Mouse (Mus musculus) urinary bladder, postnatal 25 days (tissue): Measurements from ENCODE around the gene Golph3l.
"Not testable (repeated sequence)": the region's sequence is repeated elsewhere in the genome, so short reads cannot be mapped to it uniquely, and the experiment has no call there.

Experiments
- DNase-seq: peaks from one replicate; pipeline ENCODE4 v3.0.0; 2022; ENCODE audit warnings: low spot score

The Golph3l gene

DNA sequence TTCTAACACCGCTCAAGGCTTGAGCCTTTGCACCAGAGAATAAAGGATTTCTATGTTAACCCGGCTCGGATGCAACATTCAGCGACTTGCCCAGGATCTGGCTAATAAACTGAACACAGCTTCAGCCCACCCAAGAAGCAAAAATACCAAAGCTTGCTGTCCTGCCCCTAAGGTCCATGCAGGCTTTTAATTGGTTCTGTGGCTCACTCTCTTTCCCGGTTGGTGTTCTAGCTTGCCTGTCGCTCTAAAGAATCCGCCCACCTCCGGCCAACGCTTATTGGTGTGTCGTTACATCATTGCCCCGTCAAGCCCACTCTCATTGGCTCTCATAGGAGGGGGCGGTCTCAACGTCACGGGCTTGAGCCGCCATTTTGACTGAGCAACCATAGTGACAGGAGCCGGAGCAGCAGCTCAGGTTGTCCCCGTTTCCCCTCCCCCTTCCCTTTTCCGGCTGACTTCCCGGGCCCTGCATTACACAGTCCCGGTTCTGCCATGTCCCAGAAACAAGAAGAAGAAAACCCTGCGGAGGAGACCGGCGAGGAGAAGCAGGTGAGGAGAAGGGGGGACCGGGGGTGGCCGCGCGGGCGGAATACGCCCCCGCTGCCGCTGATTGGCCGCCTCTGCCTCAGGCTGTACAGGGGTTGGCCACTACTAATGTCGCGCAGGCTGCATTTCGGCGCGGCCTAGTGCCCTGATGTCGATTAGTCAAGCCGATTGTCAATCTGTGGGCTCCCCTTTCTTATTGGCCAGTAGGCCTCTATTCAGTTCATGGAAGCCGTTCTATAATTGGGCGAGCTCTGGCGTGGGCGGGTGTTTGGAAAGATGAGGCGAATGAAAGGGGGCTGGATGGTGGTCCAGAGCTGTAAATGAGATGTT is 36.1 kb downstream of the Golph3l start, which contains the start of gene Ensa:
Gene Ensa, plus strand, starts transcription at position 366 of the 876 bp plus-strand sequence.
- peak; percentile 90 for DNase-seq

DNA sequence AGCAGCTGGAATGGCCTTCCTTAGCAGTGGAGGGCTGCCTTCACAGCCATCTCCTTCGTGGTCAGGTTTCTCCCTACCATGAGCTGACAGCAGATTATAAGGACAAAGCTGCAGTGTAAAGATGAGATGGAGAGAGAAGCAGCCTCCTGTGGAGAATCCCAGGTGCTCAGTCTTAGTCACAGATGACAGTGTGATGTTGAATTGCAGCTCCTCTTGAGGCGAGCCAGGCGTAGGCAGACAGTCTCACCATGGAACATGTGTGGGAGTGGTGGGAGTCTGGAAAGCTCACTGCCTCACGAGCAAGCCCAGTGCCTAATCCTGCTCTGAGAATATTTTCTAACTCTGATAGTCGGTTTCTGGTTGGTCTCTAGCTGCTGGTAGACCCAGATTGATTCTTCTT is 39.0 kb downstream of the Golph3l start:
- no peak for DNase-seq

DNA sequence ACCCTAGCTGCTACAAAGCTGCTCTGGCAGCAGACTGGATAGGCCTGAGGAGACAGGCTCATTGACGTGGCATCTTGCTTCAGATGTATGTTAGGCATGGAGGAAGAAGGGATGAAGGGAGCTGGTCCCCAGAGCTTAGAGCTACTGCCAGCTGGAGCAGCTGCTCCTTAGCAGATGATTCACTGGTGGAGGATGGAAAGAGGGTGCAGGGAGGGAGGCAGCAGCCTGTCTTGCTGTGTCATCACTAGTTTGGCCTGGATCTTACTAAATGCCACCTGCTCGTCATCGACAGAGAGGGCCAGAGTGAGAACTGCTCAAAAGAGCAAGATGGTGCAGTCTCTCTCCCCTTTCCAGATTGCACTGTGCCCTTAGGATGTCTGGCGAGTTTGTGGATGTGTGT is 41.0 kb downstream of the Golph3l start:
- DNase-seq = no peak

DNA sequence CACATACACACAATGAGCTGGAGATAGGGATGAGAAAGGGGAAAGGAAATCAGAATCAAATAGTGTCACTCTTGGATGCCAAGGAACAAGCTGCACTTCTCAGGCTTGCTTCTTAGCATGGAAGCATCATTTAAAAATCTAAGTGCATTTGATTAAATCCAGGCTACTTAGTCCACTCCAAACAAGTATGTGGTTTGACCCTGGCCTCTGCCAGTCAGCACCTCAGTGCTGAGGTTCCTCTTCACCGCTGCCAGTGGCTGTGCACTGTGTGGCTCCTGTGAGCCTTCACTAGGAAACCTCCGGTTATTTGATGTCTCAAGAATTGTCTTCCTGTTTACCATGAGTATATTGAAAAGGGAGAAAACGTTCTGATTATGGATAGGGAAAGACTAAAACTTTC is 42.1 kb downstream of the Golph3l start:
- no peak for DNase-seq

DNA sequence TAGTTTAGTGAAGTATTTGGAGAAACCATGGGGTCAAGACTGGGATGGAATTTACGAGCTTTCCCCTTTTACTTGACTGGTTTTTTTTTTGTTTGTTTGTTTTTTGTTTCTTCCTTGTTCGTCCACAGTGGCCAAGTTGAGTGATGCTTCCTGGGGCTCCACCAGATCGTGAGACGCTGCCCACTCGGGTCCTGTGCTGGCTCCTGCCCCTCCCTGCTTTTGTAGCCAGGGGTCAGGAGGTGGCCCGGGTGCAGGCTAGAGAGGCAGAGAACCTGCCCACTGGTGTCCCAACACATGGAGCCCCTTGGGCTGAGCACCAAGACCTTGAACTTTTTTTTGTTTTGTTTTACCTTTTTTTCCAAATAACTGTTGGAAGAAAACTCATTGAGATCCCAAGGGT is 42.6 kb downstream of the Golph3l start:
- no peak for DNase-seq

DNA sequence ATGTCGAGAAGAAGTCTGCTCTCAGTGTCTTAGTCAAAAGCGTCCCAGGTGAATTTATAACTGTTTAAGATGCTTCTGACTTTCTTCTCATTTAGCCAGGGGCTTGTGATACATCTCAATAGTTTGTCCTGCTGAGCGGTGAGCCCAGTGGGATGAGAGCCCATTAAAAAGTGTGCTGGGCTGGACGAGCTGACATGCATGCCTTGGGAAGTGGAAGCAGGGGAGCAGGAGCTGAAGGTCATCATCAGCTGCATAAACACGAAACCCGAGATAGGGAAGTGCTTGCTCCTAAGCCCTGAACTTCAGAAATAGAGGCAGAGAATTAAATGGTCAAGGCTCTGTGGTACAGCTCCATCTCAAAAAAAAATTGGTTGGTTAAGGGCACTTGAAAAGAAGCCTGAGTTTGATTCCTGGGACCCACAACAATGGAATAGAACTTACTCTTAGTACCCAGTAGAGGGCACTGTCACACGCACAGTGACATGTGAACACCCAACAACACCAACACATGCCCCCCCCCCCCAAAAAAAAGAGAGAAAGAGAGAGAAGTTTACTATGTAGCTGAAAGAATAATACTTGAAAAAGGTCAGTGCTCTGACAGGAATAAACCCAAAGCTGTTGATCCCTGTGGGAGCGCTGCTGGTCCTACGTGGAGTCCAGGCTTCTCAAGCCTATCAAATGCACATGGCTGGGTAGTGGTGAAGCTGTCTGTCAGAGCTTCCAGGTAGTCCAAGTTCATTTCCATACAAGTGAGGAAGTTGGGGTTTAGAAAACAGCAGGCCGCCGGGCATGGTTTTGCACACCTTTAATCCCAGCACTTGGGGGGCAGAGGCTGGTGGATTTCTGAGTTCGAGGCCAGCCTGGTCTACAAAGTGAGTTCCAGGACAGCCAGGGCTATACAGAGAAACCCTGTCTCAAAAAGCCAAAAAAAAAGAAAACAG is 44.2 kb downstream of the Golph3l start:
- DNase-seq = no peak

DNA sequence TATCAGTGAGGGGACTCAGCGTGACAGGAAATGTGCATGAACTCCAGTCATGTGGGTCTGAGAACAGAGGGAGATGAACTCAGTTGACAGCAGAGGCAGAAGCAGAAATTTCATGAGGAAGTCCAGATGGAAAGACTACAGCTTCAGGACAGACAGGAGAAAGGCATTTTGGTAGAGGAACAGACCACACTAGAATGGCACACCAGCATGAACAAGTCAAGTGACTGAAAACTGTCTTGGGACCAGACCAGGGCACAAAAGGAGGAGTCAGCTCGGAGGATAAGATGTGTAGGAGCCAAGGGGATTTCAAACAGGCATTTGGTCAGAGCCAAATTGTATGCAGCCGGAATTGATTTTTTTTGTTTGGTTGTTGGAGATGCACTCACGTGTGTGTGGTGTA is 46.9 kb downstream of the Golph3l start:
- no peak for DNase-seq

DNA sequence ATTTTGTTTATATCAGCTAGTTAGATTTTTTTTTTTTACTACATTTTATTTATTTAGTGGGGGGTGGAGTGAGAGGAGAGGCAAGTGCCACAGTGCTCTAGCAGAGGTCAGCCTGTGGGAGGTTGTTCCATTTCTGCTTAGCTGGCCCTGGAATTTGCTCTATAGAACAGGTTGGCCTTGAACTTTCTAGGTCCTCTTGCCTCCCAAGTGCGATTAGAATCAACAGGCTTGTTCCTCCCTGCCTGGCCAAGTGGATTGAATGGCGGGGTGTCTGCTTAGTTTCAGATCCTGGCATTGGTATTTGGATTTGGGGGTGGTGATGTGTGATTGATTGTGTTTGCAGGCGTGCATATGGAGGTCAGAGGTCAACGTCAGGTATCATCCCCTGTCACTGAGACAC is 47.3 kb downstream of the Golph3l start:
- no peak for DNase-seq

DNA sequence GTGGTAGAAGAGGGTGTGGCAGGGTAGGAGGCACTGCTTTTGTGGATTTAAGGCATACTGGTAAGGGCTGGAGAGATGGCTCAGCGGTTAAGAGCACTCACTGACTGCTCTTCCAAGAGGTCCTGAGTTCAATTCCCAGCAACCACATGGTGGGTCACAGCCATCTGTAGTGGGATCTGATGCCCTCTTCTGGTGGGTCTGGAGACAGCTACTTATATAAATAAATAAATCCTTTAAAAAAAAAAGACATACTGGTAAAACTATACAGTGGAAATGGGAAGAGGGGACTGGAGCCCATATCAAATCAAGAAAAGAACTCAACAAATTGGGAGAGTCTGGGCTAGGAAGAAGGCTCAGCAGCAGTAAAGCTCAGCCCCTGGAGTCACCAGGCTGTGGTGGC is 51.0 kb downstream of the Golph3l start:
- no peak for DNase-seq

DNA sequence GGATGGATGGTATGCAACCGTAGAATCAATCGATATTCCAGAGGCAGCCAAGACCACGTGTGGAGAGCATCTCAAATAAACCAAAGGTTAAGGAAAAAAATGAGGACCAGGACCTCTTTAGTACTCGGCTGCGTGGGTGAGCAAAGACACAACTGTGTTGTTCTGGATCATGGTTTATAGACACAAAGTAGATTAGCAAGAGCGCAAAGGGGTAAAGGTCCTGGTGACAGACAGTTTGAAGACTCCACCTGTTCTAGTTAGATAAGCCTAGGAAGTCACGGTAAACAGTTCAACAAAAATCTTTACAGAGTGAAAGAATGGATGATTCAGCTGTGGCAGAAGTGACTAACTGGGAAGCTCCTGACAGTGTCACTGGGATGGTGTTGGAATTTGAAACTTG is 54.4 kb downstream of the Golph3l start:
- DNase-seq = no peak

DNA sequence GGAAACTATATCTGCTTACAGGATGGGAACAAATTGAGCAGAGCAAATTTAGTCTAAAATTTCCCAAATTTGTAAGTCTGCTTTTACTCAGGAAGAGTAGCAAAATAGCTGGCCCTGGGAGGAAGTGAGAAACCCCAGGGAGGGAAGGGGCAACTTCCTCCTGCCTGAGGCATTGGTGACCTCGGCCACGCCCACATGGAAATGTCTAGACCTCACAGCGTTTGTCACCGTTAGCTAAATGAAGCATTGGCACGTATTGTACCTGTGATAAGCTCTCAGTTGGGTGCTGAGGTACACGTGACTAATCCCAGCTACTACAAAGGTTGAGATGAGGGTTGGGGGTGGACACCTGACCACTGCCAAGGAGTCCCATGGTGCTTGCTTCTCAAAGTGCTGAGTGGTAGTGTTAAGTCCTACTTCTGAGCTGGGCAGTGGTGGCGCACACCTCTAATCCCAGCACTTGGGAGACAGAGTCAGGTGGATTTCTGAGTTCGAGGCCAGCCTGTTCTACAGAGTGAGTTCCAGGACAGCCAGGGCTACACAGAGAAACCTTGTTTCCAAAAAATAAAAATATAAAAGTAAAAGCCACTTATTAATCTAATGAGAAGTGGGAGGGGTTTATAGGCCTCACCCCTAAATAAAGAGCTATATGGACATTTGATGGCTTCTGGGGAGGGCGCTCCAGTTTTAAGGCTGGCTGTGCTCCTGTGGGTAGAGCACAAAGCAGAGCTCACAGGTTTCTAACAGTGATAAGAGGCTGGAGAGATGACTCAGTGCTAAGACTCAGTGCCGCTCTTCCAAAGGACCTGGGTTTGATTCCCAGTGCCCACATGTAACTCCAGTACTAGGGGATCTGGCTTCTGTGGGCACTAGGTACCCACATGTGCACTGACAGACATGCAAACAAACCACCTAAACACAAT is 56.8 kb downstream of the Golph3l start:
- no peak for DNase-seq

DNA sequence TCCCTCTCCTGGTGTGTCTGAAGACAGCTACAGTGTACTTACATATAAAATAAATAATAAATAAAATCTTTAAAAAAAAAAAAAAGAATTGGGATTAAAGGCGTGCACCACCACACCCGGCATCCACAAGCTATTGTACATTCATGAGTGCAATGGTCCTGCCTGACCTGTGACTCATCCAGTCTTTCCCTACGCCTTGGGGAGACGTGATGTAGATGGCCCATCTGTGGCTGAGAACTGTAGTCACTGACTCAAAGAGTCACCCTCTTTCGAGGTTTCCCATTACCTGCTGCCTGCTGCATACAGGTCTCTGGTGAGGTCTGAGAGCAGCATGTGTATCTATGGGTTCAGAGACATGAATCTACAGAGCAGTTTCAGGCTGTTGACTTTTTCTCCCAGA is 59.3 kb downstream of the Golph3l start:
- DNase-seq = no peak

DNA sequence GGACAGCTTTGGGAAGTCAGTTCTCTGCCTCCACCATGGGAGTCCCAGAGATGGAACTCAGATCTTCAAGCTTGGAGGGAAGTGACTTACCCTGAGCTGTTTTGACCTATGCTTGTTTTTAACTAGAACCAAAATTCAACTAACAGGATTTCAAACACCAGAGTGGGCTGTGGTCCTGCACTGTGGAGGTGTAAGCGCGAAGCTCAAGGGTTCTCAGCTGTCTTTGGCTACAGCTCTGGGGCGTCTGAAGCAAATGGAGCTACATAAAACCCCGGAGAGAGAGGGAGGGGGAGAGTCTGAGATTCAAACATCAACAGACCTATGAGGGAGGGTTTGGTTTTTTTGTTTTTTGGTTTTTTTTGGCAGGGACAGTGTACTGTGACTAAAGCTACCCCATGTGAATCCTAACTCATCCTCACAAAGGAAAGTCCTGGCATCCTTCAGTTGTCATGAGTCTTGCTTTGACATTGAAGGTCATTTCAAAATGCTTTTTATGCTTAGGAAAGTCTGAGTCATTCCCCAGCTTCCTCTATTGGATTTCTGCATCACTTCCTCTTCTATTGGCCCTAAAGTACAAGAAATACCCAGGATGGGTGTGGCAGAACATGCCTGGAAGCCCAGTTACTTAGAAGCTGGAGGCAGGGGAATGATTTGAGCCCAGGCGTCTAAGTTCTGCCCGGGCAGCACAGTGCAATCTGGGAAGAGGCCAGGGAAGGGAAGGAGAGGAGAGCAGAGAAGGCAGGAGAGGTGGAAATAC is 61.7 kb downstream of the Golph3l start:
- no peak for DNase-seq

DNA sequence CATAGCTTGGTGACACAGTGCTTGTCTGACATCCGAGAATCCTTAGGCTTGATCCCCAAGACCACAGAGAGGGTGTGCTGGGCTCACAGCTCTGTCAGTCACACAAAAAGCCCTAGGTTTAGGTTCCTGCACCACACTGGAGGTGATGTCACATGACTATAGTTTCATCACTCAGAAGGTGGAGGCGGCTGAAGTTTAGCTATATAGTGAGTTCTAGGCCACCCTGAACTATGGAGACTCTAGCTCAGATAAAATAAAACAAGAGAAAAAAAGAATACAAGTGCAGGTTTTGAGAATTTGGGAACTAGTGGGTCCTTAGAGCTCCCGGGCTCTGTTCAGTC is 62.3 kb downstream of the Golph3l start:
- no peak for DNase-seq

DNA sequence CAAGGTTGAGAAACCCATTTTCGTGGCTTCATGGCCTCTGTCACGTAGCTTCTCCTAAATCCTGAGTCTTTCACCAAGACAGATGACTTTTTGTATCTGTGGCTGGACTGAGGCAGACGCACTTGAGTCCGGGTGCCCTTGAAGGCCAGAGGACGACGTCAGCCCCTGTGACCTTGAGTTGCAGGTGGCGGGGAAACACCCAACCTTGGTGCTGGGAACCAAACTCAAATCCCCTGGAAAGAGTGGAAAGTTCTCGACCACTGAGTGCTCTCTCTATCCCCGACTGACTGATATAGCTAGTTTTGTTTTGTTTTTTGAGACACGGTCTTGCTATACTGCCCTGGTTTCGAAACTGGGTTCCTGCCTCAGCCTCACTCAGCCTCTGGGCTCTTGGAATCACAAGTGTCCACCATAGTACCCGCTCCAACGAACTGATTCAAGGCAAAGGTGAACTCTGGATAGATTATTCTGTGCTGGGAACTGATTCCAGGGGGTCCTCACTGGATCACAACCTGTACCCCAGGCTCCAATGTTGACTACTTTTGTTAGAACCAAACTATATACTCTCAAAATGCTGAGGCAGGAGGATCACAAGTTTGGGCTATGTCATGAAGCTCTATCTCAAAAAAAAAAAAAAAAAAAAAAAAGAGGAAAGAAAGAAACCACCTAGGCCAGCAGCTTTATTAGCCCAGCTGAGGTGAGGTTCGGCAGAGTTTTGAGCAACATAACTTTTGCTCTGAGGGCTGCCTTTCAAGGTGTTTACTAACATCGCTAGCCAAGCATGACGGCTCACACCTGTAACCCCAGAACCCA is 62.9 kb downstream of the Golph3l start:
- no peak for DNase-seq

DNA sequence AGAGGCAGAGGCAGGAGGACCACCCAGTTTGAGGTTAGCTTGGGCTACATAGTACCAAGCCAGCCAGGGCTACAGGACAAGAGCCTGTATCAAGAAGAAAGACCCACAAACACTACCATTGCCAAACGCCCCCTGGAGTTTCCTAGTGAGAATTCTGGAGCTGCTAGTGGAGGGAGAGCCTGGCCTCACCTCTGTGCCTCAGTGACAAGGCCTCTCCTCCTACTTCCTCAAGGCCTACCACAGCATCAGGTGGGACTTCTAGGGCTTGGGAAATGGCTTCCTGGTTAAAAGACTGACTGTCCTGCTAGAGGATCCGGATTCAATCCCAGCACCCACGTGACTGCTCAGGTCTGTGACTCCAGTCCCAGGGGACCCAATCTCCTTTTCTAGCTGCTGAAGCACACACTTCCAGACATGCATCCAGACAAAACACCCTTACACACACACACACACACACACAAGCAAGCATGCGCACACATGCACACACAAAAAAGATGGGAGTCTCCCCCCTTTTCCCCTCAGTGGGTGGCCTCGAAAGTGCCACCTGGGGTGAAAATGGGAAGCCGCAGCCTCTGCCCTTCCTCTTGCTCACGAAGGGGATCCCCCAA is 63.6 kb downstream of the Golph3l start:
- no peak for DNase-seq

DNA sequence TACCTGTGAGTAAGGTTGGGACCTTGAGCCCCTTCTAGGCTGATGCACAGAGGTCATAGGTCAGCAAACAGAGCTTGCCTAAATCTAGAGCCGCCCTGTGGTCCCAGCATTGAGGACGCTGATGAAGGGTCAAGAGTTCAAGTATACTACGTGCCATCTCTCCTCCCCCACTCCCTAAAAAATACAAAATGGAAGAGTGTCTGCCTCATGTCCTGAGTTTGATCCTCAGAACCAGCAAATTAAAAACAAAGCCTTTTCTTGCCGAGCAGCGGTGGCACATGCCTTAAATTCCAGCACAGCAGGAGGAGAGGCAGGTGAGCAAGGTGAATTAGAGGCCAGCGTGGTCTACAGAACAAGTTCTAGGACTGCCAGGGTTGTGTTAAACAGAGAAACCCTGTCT is 64.1 kb downstream of the Golph3l start:
- DNase-seq = no peak

DNA sequence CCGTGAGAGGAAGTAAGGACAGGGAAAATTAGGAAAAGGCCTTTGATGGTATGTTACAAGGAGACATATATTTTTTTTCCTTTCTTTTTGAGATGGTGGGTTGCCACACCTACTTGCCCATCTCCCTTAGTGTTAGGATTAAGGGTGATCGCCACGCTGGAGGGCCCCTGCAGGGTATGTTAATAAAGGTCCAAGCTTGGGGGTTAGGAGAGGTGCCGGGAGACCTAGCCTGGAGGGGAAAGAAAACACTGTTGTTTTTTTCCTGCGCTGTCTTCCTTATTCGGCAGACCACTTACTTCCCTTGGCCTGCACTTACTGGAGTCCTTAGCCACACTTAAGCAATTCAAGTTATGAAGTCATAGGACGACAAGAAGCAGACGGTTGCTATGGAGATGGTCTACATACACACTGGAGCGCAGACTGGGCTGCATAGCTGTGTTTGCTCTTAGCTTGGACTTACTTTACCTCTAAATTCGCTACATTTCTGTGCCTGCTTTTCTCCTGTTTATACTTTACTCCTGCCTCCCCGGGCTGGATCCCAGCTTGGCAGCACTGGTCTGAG is 64.8 kb downstream of the Golph3l start:
- no peak for DNase-seq

DNA sequence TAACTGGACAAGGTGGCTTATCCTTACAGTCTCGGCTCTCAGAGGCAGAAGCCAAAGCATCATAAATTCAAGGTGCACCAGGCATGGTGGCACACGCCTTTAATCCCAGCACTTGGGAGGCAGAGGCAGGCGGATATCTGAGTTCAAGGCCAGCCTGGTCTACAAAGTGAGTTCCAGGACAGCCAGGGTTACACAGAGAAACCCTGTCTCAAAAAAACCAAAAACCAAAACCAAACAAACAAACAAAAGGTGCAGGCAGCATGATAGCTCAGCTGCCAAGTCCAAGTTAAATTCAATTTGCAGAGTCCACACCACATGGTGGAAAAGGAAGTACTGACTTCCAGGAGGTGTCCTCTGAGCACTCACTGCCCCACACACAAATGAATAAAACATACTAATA is 65.6 kb downstream of the Golph3l start:
- not testable (repeated sequence) for DNase-seq

DNA sequence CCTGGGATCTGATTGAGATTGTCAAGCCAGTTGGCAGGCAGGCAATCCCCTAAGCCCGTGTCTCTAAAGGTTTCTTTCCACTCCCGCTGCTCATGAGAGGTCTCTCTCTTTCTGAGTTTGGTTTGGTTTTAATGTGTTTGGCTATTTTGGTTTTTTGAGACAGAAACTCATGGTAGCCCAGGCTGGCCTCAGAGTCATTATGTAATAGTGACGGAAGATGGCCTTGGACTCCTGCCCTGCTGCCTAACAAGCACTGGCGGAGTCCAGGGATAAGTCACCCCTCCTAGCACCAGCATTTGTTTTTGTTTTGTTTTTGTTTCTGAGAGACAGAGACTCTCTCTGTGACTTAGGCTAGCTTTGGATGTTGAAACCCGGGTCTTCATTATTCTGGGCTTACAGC is 66.7 kb downstream of the Golph3l start:
- no peak for DNase-seq
